Mouse (Mus musculus) forebrain, embryonic 11.5 days (tissue): Measurements from ENCODE around the gene H2-Eb2. TPM values are rescaled to one million over a fixed set of nuclear protein-coding genes. Genes with fewer than 3 reads are reported as not detected.

Experiments
- ATAC-seq: fragments of 200-750 bp; cut with Nextera tagmentation; replicated peaks from 2 replicates; pipeline ENCODE4 v1.8.0; 2017; ENCODE audit warnings: moderate TSS enrichment; ENCODE audit not compliant: low FRiP score
- DNase-seq: peaks from one replicate; pipeline ENCODE4 v3.0.0-alpha.2; 2017; ENCODE audit warnings: low spot score
- H3K27ac ChIP-seq: fragments of 300-500 bp; sonication (generic); 2 replicates; pipeline ENCODE4 v1.5.1; 2014; ENCODE audit warnings: low read depth, low read length
- H3K27me3 ChIP-seq: fragments of 300-500 bp; sonication (generic); 2 replicates; pipeline ENCODE4 v1.6.1; 2014; ENCODE audit warnings: mild to moderate bottlenecking, low read length, mixed read lengths; ENCODE audit not compliant: control insufficient read depth, insufficient read depth
- H3K36me3 ChIP-seq: fragments of 300-500 bp; sonication (generic); 2 replicates; pipeline ENCODE4 v1.6.1; 2014; ENCODE audit warnings: mild to moderate bottlenecking, low read length, moderate library complexity, mixed read lengths; ENCODE audit not compliant: control insufficient read depth, insufficient read depth
- H3K4me1 ChIP-seq: fragments of 300-500 bp; sonication (generic); replicated peaks from 2 replicates; pipeline ENCODE4 v1.6.1; 2014; ENCODE audit warnings: low read length, mixed read lengths; ENCODE audit not compliant: control insufficient read depth, insufficient read depth
- H3K4me2 ChIP-seq: fragments of 300-500 bp; sonication (generic); 2 replicates; pipeline ENCODE4 v1.6.1; 2014; ENCODE audit warnings: low read depth, mild to moderate bottlenecking, low read length, moderate library complexity, mixed read lengths; ENCODE audit not compliant: severe bottlenecking
- H3K4me3 ChIP-seq: fragments of 300-500 bp; sonication (generic); 2 replicates; pipeline ENCODE4 v1.5.1; 2014; ENCODE audit warnings: low read depth, low read length
- H3K9ac ChIP-seq: fragments of 300-500 bp; sonication (generic); 2 replicates; pipeline ENCODE4 v1.6.1; 2014; ENCODE audit warnings: low read length
- H3K9me3 ChIP-seq: fragments of 300-500 bp; sonication (generic); 2 replicates; pipeline ENCODE4 v1.6.1; 2016; ENCODE audit warnings: low read length, mixed read lengths; ENCODE audit not compliant: control insufficient read depth
- WGBS: fragments of 180-500 bp; shearing (Covaris S2); extraction: QIAGEN DNeasy Blood & Tissue Kit; methylation state at CpG from one replicate; pipeline ENCODE4 v1.1.7; 2014; 5-methylcytosine and 5-hydroxymethylcytosine counted together
- polyA plus RNA-seq: library from polyadenylated mRNA; unstranded; fragments of >200 nt; fragmentation: Nextera tagmentation; extraction: Ambion mirVana; gene quantifications from 2 replicates; pipeline ENCODE4 v1.2.1, GENCODE M21; 2014

H2-Eb2 gene
- polyA plus RNA-seq, 1 experiment from 2014 or later: not detected

DNA sequence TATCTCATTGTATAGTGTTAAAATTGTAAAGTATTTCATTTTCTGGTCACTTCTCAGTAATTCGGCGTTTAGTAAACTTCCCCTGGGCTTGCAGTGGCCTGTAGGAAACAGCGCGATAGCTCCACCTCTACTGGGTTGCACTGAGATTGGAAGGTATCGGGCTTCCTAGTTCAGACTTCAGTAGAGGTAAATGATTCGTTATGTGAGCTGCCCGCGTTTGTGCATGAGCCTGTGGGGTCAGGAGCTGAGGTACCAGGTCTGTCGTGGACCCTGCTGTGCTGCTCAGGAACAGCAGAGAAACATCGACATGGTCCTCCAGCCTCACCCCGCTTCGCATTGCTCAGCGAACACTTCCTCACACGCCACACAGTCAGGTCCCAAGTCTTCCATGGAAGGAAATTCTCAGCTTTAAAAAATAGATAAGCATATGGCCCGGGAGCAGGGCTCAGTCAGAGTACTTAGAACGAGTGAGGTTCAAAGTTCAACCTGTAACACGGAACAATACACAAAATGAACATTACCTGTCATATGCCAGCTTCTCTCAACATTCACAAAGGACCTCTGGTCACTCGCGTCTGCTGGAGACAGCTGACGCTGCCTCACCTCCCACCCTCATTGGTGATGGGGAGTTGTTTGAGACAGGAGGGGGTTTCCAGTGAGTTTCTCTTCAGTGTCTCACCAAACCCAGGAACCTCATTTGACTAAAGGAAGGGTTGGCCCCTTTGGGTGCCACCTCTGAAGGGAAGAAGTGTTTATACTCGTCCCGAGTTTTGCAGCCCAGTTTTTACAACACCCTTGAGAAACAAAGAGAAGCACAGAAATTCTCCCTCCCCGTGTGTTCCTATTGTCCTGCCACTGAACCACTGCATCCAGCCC lies 24.5 kb upstream of the H2-Eb2 start:
- H3K36me3 ChIP-seq: no peaks in the 10 kb centered on the region
- no peak overlapping the region for H3K27ac ChIP-seq
- H3K9me3 ChIP-seq: no peaks in the 10 kb centered on the region
- 81% methylated on average over 23 of the region's 23 CpGs for WGBS
- DNase-seq (no peak), ATAC-seq (no peak)
- no peak overlapping the region for H3K4me2 ChIP-seq
- no peaks in the 10 kb centered on the region; the same call in 1 of the 2 replicates for H3K27me3 ChIP-seq
- H3K9ac ChIP-seq: no peak overlapping the region
- H3K4me3 ChIP-seq: no peak overlapping the region
- H3K4me1 ChIP-seq: no peaks in the 10 kb centered on the region

DNA sequence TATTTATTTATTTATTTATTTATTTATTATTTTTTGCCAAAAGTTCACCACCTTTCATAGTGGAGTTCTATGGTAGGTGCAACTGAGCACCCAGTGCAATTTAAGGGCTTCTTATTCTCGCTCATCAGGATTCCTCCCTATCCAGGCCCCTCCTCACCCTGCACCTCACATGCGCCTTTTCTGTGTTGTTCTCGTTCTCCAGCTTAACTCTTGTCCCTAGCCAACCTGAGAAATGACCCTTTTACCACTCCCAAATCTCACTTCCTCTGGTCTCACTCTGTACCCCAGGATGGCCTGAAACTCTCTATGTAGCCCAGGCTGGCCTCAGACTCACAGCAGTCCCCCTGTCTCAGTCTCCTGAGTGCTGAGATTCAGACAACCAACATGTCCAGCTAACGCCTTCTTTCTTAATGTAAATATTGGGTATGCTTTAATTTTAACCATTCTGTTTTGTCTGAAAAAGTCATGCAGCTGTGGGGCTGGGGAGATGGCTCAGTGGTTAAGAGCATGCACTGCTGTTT lies 23.7 kb upstream of the H2-Eb2 start:
- ATAC-seq: no peak
- H3K4me1 ChIP-seq: no peaks in the 10 kb centered on the region
- H3K9me3 ChIP-seq: no peaks in the 10 kb centered on the region

DNA sequence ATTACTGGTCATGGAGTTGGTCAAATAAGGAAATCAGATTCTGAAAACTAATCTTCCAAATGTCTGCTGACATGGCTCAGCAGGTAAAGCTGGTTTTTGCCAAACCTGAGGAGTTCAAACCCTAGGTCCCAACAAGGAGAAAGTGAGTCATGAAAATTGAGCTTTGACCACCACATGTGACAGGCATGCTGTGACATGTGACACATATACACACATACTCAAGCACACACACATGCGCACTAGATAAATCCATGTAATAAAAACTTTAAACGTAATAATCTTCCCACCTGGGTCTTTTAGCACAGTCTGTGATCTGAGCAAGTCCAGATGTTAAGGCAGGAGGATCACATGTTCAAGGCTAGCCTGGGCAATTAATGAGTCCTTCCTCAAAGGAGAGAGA lies 21.7 kb upstream of the H2-Eb2 start:
- Histone ChIP-seq H3K4me2 (no peak overlapping the region), H3K36me3 (no peaks in the 10 kb centered on the region), H3K27me3 (no peaks in the 10 kb centered on the region), H3K9ac (no peak overlapping the region), H3K27ac (no peak overlapping the region), H3K9me3 (no peaks in the 10 kb centered on the region), H3K4me3 (no peak overlapping the region), H3K4me1 (no peaks in the 10 kb centered on the region)
- DNase-seq (no peak), ATAC-seq (no peak)
- 92% methylated on average over 2 of the region's 2 CpGs for WGBS

More for the DNA sequence above, 23.7 kb upstream of the H2-Eb2 start:
- Histone ChIP-seq H3K4me2 (no peak overlapping the region), H3K9ac (no peak overlapping the region), H3K27me3 (no peaks in the 10 kb centered on the region; the same call in 1 of the 2 replicates), H3K4me3 (no peak overlapping the region), H3K27ac (no peak overlapping the region), H3K36me3 (no peaks in the 10 kb centered on the region)
- no peak for DNase-seq
- WGBS: 88% methylated on average over 4 of the region's 4 CpGs

DNA sequence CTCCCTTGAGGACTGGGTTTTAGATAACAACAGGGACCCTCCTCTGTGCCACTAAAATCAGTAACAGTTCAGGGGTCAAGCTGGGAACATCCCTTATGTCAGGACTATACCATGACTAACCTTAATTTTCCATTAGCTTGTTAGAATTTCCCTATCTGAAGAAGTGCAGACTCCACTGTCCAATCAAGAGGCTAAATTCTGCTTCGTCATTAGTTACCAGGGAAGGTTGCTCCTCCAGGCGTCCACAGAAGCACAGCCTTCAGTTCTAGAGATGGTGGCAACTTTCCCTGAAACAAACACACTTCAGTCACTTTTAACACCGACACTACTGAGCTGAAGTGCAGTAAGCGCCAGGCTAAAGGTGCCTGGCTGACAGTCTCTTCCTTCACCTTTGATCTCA lies 20.7 kb upstream of the H2-Eb2 start:
- Histone ChIP-seq H3K4me3 (no peak overlapping the region), H3K9me3 (no peaks in the 10 kb centered on the region), H3K4me1 (no peaks in the 10 kb centered on the region), H3K9ac (no peak overlapping the region), H3K36me3 (no peaks in the 10 kb centered on the region), H3K4me2 (no peak overlapping the region), H3K27me3 (no peaks in the 10 kb centered on the region), H3K27ac (no peak overlapping the region)
- 30% methylated on average over 4 of the region's 4 CpGs for WGBS
- DNase-seq: no peak
- ATAC-seq: no peak

DNA sequence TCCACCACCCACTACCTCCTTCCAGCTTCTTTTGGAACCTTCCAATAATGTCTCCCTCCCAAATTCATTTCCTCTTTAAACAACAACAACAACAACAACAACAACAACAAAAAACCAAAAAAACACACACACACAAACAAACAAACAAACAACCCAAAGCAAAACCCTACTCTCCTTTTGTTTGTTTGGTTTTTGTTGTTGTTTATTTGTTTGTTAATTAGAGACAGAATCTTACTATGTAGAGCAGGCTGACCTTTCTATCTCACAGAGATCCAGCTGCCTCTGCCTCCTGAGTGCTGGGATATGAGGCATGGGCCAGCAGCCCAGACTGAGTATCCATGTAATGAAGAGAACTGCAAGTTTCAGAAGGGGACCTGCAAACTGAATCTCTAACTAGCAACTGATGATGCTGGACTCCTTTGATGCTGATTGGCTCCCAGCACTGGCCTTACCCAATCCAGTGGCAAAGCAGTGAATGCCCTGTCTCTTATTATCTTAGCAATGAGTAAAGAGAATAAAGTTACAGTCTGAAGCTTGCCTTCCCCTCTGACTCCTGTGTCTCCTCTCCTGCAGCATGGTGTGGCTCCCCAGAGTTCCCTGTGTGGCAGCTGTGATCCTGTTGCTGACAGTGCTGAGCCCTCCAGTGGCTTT lies 20.0 kb upstream of the H2-Eb2 start, which contains the start of gene H2-Eb1:
Gene H2-Eb1, plus strand, starts transcription at position 488 of the 651 bp plus-strand sequence.
- no peaks in the 10 kb centered on the region for H3K27me3 ChIP-seq
- H3K4me1 ChIP-seq: no peaks in the 10 kb centered on the region
- H3K4me2 ChIP-seq: no peak within 1 kb of the TSS
- H3K9me3 ChIP-seq: no peaks in the 10 kb centered on the region
- H3K36me3 ChIP-seq: no peaks in the 10 kb centered on the region
- no peak within 1 kb of the TSS for H3K9ac ChIP-seq
- ATAC-seq (peak; percentile 42; the same call in 1 of the 2 replicates), DNase-seq (peak; percentile 81)
- H3K27ac ChIP-seq: no peak within 1 kb of the TSS
- H3K4me3 ChIP-seq: no peak within 1 kb of the TSS

DNA sequence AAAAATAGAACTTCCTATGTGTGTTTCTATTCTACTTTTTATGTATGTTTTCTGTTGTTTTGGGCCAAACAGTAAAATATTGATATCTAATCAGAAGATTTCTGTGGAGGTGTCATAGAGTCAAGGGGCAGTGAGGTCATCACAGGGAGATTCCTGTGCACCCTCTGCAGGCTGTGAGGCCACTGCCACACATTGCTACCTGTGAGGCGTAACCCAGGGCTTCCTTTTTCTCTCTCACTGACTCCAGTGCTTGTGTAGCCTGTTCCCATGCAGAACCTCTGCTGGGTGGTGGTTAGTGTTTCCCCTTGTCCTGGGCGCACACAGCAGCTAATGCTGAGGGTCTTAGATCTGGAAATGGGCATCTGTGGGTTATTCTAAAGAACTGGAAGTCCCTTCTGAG lies 19.1 kb upstream of the H2-Eb2 start:
- H3K9me3 ChIP-seq: no peaks in the 10 kb centered on the region
- no peak overlapping the region for H3K4me3 ChIP-seq
- ATAC-seq: no peak
- no peak overlapping the region for H3K9ac ChIP-seq
- no peaks in the 10 kb centered on the region for H3K4me1 ChIP-seq
- H3K27me3 ChIP-seq: no peaks in the 10 kb centered on the region
- 81% methylated on average over 2 of the region's 2 CpGs for WGBS
- no peak overlapping the region for H3K4me2 ChIP-seq
- no peaks in the 10 kb centered on the region for H3K36me3 ChIP-seq
- H3K27ac ChIP-seq: no peak overlapping the region
- no peak for DNase-seq

DNA sequence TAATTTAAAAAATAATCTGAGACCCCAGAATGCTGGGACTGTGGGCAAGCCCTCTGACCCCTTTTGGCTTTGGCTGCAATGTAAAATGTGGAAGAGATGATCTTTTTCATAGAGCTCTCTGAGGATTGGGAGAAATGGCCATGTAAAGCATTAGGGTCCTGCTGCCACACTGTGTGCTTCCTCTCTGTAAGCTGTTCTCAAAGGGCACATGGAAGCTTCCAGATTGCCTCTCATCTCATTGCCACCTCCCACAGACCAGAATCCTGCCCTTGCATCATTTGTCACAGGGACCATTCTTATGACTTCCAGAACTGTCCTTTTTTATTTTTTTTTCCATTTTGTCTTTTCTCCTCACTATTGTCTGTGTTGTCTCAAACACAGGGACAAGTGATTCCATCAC lies 18.2 kb upstream of the H2-Eb2 start:
- H3K9me3 ChIP-seq: no peaks in the 10 kb centered on the region
- ATAC-seq (no peak), DNase-seq (no peak)
- no peak overlapping the region for H3K9ac ChIP-seq
- no peaks in the 10 kb centered on the region for H3K4me1 ChIP-seq
- no peak overlapping the region for H3K4me3 ChIP-seq
- no peak overlapping the region for H3K4me2 ChIP-seq
- H3K36me3 ChIP-seq: no peaks in the 10 kb centered on the region
- no peak overlapping the region for H3K27ac ChIP-seq
- no peaks in the 10 kb centered on the region for H3K27me3 ChIP-seq

DNA sequence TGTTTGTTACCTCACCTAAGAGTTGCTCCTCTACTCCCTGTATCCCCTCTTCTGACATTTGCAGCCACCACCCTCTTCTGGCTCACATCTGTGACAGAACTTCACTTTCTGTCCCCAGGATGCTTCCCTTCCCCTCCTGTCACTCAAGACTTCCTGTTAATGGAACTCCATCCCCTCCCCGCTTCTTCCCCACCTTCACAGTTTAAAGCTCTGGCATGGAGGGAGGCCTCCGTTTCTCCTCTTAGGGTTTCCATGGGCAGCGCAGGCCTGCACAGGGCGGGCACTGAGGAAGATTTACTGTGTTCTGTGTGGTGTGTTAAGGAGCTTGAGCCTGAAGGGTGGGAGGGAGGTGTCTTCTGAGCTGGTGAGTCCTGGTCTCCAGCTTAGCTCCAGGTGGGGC lies 17.3 kb upstream of the H2-Eb2 start:
- Histone ChIP-seq H3K27ac (no peak overlapping the region), H3K4me1 (no peaks in the 10 kb centered on the region), H3K9me3 (no peaks in the 10 kb centered on the region), H3K36me3 (no peaks in the 10 kb centered on the region), H3K9ac (no peak overlapping the region), H3K4me3 (no peak overlapping the region), H3K4me2 (no peak overlapping the region), H3K27me3 (no peaks in the 10 kb centered on the region)
- 82% methylated on average over 4 of the region's 4 CpGs for WGBS
- ATAC-seq: no peak
- no peak for DNase-seq
